Mouse (Mus musculus) spleen, postnatal 10 days (tissue): ENCODE data around the gene Abca5.

Experiments used
- DNase-seq, 2 experiments: peaks; one replicate each; pipeline ENCODE4 v3.0.0; 2021 to 2022; ENCODE audit warnings: low spot score in 2 of 2

Abca5 gene

DNA sequence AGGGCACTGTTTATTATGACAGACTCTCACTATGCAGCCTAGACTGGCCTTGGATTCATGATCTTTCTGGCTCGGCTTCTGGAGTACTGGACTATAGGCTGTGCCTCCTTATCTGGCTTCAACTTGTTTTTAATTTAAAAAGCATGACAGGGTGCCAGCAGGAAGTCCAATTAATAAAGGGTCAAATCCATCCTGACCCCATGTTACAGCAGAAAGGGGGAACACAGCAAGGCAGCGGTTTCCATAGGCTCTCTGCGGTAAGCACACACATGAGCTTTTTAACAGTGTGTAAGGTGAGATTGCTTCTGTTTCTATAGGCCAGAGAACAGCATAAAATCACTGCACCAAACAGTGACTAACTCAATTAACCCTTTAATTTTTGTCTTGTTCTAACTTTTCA lies 34.1 kb downstream of the Abca5 start:
- no peak for DNase-seq

DNA sequence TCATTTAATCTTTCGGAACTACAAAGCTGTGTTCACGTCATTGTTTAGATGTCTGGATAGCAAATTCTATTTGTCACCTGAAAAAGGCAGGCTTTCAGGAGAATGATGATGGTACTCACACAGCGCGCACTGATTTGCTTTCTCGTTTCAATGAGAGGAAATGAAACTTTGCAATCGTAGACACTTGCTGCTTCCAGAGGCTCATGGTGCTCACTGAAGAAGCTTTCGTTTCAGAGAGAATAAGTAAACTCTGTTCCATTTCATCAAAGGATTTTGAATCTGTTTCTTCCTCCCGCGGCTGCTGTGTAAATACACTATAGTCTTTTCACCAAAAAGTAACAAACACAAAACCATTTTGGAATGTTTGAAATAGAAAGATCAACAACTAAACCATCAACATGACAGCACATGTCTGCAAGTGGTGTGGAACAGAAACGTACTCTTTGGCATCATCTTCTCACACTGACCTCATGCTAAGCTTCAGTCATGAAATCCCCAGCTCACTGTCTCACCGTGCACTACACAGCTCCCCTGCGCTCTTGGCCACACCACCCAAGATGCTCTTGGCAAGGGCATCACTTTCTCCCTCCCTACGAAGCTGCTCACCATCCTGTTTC lies 39.5 kb downstream of the Abca5 start:
- DNase-seq, result no peak

DNA sequence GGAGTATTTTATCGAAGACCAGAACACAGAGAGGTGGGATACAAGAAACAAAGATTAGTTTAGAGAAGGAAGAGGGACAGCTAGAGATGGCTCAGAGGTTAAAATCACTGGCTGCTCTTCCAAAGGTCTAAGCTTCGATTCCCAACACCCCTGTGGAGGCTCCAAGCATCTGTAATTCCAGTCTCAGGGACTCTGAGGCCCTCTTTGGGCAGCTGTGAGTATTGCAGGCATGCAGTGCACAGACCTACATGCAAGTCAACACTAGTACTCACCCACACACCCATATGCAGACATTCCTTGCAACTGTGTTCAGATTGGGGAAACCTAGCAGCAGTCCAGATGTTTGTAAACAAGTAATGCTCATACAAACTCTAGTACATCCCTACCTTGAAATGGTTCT lies 46.9 kb downstream of the Abca5 start:
- no peak for DNase-seq

DNA sequence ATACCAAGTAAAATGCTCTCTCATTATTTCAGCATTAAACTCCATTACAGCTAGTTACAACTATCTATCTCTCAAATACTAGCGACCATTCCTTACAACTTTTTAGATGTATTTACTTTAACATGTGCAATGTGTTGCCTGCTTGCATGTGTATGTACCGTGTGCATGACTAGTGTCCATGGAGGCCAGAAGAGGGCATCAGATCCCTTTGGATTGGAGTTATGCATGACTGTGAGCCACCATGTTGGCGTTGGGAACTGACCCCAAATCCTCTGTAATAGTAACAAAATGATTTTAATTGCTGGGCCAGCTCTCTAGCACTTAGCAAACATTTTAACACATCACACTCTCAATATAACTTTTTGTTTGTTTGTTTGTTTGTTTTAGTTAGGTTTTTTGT lies 49.1 kb downstream of the Abca5 start:
- DNase-seq, result no peak

DNA sequence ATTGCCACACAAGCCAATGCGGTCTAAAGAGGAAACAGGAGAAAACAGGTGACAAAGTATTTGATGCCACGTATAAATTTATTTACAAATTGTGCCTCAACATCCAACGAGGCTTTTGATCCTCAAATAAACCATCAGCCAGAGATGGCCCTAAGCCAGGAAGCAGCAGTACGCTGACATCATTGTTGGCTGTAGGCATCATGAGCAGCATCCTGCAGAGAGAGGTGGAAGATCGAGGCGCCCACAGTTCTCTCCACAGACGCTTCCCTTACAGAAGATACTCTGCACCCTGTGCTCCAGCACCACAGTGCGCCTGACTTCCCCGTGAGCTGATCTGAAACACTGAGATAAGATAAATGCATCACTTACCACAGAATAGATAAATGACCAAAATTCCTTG lies 49.8 kb downstream of the Abca5 start:
- DNase-seq, result no peak

DNA sequence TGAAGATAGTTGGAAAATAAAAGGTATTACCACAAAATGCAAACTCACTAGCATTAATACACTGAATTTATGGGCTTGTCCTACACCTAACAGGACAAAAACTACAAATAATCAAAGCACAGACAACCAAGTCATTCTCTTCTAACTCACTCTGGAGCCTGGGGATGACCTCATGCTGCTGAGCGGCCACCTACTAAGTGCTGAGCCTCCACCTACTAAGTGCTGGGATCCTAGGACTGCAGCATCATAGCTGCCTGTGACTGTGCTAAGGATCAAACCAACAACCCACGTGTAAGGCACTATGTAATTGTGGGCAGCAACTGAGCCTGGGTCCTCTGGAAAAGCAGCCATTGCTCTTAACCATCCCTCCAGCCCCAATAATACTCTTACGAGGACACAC lies 51.2 kb downstream of the Abca5 start:
- no peak for DNase-seq

DNA sequence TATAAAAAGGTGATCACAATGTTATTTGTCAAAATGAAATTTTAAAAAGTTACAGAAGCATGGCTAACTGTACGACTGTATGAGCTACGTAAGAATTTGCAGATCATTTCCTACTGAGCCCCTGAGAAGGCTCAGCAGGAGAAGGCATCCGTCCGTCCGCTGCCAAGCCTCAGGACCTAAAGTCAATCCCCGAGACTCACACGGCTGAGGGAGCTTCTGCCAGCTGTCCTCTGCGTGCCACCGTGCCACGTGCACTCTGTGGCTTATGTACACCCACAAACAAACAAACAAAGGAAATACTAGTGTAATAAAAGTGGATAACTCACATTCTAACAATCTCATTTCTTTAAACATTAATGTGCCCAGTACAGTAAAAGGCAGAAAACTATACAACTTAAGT lies 52.7 kb downstream of the Abca5 start:
- no peak for DNase-seq

DNA sequence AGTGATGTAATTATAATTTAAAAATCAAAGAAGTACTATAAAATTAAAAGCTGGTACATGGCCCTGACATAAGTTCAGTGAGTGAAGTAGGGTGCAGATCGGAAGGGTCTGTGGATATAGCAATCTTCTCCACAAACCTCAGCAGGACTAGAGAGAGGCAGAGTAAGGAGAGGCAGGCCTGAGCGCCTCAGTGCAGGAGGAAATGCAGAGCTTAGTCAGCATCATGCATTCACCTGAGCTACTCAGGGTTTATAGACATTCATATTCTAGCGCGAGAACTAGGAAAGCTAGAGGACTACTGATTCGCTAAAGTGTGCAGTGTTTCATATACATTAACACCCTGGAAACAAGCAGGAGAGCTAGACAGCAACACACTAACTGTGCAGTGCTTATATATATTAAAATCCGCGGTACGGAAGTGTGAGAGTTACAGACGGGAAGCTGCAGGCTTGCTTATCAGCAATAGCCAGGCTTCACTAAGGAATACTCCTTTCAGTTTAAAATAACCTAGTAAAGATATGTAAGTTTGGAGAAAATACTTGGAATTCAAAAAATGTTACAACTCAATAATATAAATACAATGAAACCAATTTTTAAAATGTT lies 53.2 kb downstream of the Abca5 start:
- no peak for DNase-seq

DNA sequence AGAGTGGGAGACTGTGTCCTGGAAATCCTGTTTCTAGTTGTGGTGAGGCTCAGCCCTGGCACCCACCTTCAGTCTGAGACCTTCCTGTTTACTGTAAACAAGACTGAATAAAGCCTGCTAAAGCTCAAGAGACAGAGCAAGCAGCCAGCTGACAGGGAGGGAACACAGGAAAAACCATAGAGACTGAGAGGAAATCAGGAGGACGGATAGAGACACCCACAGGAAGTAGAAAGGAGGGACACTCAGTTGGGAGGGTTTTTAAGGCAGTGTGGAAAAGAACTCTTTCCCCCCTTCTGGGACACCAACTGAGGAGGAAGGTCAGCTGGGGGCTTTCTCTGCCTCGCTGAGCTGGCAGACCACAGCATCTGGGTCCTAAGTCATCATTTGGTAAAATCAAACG lies 62.7 kb downstream of the Abca5 start:
- DNase-seq, result no peak

DNA sequence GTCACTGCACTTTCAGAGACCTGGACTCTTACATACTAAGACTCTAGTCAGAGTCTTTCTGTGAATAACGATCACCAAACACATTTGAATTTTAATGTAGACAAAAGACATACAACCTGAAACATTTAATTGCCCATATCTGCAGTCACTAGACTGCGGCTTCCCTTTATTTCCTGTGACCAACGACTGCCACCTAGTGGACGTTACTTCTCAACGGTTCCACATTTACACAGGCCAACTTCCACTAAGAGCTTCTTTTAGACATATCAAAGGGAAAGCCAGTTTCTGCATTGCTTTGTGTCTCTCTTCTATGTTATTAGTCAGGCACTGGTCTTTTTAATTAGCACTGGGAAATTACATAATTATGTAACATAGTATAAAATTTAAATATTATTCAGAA lies 65.8 kb downstream of the Abca5 start:
- peak in 1 of 2 experiments; percentile 61 for DNase-seq

DNA sequence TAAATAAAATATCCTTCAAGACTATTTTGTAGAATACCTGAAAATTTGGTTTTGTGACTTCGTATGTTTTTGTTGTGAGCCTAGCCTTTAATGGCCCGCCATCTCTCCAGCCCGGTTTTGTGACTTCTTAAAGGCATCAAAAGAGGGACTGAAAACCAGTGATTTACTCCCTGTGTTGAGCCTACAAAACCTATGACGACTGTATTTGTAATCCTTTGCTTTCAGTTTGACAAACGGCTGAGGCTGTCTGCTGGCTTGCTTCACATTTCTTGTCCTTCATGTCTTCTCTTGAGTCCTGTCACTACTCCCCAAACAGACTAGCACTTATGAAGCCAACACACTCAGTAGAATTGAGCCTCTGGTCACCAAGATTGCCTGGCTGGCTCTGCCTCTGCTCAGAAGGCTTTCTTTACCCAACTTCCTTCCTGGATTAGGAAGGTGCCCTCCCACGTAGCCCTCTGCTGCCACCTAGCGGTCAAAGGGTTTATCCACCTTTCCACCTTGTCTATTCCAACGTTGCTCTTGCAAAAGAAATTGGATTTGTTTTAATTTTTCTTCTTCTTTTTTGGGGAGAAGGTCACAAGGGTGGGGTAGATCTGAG lies 69.2 kb downstream of the Abca5 start:
- DNase-seq, result peak; percentile 77 to 92

DNA sequence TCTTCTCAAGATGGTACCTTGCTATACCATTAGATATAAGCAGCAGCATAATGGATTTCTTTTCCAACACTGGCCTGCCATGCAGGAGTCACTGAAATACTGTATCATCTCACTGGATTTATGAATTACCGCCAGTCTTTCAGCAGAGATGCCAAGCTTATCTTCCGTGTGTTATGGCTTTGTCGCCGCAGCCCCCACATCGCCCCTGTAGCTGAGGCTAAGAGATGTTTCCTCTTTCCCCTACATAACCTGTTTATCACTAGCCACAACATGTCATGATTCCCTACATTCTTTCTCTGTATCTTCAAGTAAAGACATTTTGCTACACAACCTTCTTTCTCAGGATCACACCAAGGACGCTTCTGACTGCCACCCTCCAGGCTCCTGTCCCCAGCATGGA lies 70.3 kb downstream of the Abca5 start:
- no peak for DNase-seq

DNA sequence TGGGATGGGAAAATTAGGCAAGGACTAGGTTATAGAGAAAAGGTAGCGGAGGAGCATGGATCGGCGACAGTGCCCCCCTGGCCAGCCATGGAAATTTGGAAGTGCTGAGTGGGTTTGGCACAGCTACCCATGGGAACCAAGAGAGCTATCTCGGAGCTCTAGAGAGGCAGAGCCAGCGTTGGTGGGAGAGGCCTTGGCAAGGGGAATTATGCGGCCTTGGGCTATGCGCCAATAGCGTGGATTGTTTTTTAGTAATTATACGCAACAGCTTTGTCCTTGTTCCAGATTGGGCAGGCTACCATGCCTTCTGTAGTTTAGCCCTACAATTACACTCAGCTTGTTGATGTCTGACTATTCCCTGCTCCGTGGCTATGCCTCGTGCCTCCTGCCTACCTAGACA lies 70.8 kb downstream of the Abca5 start:
- no peak for DNase-seq

DNA sequence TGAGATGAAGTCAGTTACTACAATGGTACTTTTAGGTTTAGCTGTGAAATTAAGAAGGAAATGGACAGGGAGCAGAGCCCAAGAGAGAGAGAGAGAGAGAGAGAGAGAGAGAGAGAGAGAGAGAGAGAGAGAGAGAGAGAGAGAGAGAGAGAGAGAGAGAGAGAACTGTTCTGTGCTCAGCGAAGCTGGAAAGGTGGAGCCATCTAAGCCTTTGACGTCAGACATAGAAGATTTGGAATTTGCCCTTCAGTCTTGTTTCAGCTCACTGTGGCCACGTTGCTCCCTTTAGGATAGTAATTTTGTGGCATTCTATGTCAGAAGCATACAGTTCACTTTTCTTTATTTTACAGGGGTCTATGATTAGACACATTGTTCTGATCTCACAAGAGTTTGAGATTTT lies 75.6 kb downstream of the Abca5 start:
- DNase-seq, result no peak

DNA sequence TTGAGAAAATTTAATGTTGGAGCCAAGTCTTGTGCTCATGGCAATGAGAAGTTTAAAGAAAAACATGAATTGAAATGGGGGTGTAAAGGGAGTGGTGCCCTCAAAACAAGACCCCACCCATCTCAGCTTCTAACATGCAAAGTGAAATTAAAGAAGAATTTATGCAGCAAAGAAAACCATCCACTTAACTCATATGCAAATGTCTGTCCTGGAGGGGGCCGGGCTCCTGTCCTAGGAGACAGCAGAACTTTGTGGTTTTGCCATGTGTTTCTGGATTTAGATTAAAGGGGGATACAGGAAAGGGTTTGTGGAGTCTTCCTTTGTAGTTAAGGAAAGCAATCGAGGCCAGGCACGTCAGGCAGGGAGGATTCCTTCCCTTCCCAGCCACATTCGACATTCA lies 79.6 kb downstream of the Abca5 start:
- no peak for DNase-seq

DNA sequence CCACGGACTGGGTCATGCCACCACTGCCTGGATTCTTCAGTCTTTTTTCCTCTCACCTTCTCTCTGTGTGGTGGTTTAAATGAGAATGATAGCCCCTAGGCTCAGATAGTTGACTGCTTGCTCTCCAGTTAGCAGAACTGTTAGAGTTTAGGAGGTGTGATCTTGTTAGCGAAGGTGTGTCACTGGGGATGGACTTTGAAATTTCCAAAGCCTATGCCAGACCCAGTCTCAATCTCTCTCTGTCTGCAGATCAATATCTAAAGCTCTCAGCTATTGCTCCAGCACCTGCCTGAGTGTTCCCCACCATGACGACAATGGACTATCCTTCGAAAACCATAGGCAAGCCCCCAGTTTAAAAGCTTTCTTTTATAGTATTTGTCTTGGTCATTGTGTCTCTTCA lies 80.5 kb downstream of the Abca5 start:
- no peak for DNase-seq

DNA sequence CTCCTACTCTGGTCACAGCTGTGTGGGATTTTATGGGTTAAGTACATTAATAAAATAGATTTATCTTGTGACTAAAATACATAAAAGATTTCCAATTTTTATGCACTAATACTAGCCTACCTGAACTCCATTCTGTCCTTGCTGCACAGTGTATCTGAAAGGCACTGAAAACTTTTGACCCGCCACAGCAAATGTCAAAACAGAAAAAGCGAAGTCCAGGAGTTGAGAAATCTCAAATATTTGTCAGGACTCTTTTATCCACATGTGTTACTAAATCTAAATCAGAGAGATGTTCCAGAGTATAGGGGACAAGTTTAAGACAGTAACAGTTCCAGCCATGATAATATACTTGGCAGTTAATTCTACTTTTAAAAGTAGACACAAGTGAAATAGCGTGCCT lies 85.3 kb downstream of the Abca5 start:
- no peak for DNase-seq

DNA sequence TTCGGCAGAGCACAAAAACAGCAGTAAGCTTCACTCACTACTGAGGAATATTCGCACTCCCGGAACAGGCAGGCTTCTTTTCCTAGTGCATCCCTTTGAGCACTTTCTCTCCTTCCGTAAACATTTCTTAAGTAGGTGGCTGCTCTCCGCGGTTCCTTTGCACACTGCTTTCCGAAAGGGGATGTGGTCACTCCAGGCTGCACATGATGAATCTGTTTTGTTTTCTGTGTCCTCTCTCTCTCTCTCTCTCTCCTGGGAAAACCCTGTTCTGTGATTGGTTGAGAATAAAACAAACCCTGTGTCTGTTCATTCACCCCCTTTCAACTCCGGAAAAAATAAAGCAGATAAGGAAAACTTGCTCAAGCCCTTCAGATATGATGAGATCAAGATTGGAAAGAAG lies 86.0 kb downstream of the Abca5 start, which contains the start of gene Abca6:
TSS of gene Abca6 (minus strand) at position 243 of the 400 bp plus-strand sequence.
- DNase-seq, result no peak

DNA sequence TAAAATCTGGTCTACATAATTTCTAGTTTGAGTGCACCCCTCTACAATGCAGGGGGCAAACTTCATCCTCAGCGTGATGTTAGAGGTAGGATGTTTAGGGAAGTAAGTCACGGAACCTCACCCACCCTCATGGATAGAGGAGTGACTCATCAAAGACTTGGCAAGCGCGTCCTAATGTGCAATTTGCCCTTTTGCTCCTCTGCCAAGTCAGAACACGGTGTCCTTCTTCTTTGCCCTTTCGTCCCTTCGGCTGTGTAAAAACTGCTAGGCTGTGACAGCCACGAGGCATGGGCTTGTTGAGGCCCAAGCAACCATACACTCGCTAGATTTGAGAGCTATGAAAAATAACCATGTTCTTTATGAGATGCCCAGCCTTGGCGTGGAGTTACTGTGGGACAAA lies 92.8 kb downstream of the Abca5 start:
- no peak for DNase-seq

DNA sequence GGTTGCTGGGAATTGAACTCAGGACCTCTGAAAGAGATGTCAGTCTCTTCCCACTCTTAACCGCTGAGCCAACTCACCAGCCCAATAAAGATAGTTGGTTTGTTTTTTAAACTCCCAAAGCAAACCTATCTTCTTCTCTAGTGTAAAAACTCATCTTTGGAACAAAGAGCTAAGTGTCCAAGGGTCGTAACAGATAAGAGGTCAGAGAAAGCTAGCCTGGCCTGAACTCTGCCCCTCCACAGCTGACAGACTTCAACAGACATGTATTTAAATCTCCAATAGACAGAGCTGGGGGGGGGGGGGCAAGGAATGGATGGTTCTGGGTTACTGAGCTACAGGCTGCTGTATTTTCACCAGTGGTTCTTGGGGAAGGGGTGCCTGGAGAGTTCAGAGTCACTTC lies 100.0 kb downstream of the Abca5 start:
- DNase-seq, result no peak

DNA sequence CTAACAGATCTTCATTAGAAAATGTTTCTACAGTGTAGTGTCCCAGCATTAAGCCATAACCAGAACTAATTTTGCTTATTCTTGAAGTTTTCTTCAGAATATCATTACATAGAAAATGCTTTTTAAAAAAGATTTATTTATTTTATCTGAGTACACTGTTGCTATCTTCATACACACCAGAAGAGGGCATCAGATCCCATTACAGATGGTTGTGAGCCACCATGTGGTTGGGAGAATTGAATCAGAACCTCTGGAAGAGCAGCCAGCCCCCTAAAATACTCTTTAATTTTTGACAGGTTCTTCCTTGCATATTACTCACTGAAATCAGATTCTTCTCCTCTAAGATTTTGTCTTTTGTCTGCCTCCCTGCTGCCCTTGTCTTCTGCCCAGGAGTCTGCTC lies 104.5 kb downstream of the Abca5 start:
- DNase-seq, result no peak
